Mouse (Mus musculus): Measurements from ENCODE around the gene Mroh3.

Gene Mroh3

DNA sequence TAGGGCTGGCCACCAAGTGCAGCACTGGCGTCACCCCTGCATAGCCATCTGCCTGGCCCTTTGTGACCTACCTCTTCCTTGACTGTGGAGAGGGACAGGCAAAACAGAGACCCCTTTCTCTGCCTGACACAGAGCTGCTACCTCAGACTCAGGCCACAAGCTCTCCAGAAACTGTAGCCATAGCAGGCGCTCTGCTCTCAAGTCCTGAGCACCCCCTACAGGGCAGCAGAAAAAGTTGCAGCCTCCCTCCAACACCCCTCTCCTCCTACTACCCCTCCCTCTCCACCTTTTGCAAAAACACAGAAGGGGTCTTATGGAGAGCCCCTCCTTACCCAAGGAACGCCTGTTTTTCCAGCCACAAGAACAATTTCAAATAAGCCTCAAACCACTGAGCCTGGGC, at the start of gene Mroh3:
Gene Mroh3 (minus strand): TSS at position 26 of the 400 bp plus-strand sequence.
- DNase-seq (ENCODE audit: low spot score in 2 of 2), result peak in 1 of 2 experiments; percentile 52

DNA sequence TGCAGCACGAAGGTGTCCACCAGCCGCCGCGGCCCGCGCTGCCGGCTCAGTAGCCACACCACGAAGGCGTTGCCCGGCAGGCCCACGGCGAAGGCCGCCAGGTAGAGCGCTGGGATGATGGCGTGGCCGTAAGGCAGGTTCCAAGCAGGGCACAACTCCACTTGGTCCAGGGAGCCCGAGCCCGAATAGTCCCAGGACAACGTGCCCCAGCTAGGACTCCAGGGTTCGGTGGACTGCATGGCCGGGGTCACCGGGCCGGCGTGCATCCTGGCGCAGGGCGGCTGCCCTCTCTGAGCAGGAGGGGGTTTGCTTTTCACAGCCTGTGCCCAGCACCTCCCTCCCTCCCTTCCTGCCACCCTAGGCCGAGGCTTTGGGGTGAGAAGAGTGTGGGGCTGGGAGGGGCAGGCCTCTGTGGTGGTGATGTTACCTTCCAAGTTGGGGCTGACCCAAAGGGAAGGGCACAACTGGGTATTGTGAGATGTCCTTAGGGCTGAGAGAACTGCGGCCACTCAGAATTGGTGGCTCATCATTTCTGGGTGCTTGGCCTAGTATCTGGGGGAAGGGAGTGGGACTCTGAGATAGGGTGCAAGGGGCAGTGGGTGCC, 48.1 kb upstream of the Mroh3 start, which contains the start of gene Gpr25:
Gene Gpr25 (minus strand): TSS at position 239 of the 604 bp plus-strand sequence.
- no peak for DNase-seq (ENCODE audit: low spot score in 2 of 2)

DNA sequence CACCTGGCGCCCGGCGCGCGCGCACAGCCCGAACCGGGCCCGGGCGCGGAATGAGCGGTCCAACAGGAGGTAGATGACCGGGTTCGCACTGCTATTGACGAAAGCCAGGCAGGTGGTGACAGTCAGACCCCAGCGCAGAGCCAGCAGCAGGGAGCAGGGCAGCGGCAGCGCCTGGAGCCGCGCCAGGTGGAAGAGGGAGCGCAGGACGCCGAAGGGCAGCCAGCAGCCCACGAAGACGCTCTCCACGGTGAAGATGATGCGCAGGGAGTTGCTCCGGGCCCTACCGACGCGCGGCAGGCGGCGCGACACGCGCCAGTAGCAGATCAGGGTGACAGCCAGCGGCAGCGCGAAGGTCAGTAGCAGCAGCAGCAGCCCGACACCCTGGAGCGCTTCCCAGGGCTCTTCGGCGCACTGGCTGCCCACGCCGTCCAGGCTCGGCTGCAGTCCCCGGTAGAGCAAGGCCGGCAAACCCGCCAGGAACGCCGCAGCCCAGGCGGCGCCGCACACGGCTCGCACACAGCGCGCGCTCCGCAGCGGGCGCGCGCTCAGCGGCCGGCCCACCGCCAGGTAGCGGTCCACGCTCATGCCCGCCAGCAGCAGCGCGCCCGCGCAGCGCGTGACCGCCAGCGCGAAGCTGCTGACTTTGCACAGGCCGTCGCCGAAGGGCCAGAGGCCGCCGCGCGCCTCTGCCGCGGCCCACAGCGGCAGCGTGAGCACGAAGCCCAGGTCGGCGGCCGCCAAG, 47.4 kb upstream of the Mroh3 start:
- peak; percentile 77 to 83 for DNase-seq (ENCODE audit: low spot score in 2 of 2)

DNA sequence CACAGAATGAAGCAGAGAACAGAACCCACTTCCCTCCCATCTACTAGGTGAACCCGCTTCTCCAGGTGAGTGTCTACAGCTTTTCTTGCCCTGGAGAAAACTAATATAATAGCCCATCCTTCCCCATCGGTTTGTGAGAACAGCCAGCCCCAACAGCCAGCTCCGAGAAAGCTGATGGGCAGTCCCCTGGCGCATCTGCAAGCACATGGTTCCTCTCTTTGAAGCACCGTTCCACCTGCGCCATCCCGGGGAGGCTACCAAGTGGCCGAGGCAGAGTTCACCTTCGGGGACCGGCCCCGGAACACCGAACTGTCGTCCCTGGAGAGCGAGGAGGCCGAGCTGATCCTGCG, 46.9 kb upstream of the Mroh3 start:
- DNase-seq (ENCODE audit: low spot score in 2 of 2), result no peak

DNA sequence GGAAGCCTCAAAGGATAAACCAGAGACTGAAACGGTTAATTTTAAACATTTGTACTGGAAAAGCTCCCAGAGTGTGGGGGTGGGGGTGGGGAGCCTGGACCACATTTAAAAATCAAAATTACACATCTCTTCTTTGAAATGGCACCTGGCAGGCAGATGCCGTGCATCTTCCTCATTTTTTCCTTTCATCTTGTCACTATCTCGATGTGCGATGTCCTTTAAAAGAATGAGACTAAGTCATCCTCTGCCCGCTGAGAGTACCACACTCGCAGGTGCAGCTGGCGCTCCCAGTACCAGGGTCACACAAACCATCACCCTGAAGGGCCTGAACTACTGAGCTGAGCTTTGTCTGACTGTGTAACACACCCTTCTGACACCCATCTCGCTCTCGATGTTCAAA, 45.9 kb upstream of the Mroh3 start:
- DNase-seq (ENCODE audit: low spot score in 2 of 2), result no peak

DNA sequence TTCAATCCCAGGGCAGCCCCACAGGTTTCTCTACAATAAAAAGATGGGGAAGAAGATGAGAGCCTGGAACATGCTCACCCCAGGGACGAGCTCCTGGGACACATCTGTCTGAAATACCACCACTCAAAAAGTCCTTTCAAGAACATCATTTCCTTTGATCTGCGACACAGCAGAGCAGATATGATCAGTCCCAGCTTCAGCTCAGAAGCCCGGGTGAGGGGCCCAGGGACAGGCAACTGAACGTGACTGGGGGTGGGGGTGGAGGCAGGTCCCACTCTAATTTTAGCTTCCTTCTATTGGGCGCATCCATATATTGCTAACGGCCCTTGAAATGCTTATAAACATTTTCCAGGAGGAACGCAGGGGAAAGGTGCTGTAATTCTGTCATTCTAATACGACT, 43.0 kb upstream of the Mroh3 start:
- no peak for DNase-seq (ENCODE audit: low spot score in 2 of 2)

DNA sequence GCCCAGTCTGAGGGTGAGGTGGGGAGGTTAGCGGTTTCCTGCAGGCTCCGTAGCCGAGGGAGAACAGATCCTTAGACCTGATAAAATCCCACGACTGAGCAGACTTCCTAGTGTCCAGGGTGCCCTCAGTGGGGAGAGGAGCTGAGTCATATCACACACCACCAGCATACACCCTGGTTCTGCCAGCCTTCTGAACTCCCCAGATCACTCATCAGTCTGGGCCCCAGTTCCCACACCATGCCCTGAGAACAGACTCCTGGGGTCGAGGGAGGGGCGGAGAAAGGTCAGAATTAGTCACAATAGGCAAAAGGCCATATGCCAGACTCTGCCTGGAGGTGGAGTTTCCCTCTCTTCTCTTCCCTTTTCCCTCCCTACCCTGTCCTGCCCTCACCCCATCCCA, 42.5 kb upstream of the Mroh3 start:
- no peak for DNase-seq (ENCODE audit: low spot score in 2 of 2)

DNA sequence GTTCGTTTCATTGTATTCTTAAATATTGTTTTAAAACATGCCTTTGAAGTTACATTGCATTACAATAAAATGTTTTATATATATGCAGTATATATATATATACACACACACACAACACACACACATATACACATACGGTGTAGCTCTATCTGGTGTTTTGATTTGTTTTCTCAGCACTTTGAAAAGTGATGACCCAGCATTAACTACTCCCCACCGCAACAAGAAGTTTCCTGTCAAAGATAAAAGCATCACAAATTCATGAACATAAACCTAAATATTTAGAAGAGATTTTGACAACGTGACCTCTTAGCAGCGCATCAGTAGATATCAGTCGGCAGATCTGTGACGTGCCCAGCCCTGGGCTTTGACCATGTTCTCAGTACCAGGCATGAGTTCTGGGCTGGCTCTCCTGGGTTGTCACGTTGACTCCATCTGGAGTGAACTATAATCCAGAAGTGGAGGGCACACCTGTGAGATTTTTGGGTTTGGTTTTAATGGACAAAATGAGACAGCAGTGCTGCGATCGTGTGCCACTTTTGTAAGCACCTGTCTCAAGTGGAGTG, 42.0 kb upstream of the Mroh3 start:
- DNase-seq (ENCODE audit: low spot score in 2 of 2), result no peak

DNA sequence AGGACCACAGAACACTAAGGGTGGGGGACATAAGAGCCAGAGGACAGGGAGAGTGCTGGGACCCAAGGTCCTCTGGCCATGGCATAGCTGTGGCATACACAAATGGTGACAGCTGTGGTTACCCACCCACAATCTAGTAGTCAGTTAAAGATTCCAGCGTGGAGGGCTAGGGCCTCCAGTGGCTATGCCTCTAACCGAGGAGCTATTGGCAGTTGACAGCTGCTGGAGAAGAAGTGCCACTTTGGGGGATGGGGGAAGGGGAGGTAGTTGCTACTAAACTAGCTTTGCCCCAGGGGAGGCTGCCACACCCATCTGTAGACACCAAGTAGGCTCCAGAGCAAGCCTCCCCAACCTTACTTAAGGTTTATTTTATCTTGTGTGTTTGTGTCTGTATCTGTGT, 40.8 kb upstream of the Mroh3 start:
- no peak for DNase-seq (ENCODE audit: low spot score in 2 of 2)

DNA sequence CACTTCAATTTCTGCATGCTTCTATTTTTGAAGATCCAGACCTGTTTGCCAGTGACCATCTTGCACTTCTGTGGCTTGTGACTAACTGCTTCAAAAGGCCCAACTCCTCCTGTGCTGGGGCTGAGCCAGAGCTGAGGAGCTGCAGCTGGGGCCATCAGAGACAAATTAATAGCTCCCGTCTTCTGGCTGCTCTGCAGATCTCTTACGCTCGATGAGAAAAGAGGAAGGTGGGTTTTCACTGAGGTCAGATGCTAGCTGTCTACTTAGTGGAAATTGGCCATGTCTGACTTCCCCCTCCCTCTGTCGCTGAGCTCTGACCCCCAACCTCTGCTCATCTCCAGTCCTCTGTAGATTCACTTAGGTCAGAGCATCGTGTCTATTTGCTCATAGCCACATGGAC, 37.0 kb upstream of the Mroh3 start:
- no peak for DNase-seq (ENCODE audit: low spot score in 2 of 2)

DNA sequence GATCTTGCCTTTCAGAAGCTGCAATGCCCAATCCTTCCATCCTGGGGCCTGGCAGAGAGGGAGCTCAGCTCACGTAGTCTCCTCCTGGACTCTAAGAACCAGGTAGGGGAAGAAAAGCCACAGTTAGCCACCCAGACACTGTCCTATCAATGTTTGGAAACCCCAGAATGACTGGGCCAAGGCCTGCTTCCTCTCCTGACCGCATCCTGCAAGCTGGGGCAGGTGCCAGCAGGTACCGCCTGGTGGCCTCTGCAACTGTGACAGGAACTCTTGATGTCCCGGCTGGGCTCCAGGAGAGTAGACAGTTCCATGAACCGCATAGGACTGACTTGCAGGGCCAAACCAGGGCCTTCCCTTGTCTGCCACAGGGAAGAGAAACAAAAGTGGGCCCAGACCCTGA, 34.8 kb upstream of the Mroh3 start:
- no peak for DNase-seq (ENCODE audit: low spot score in 2 of 2)

DNA sequence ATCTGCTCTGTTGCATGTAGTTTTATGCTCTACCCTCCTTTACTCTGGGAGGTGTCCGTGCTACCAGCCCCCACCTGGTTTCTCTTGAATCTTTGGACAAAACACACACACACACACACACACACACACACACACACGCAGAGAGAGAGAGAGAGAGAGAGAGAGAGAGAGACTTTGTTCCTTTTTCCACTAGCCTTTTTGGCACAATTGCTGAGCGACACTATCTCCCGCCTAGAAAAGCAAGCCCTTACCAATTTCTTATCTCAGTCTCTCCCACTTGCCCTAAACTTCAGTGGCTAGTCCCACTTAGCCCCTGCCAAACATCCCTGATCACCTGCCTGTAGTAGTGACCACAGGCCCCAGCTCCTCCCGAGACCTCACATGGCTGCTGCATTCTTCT, 31.8 kb upstream of the Mroh3 start:
- DNase-seq (ENCODE audit: low spot score in 2 of 2), result no peak

DNA sequence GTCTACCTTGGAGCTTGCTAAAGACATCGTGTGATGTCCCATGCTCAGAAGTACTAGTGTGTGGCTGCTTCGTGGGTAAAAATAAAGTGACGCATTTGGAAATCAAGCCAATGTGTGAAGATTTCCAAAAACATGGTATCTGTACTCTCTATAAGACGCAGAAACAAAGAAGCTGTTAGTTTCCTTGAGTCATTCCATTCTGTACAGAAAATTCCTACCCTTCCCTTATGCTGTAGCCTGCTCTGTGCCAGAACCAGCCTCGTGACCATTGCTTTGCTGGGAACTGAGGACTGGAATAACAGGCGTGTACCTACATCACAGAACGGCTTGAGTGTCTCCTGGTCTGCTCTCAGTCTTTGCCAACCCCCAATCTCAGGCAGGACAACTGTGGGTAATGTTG, 29.2 kb upstream of the Mroh3 start:
- DNase-seq (ENCODE audit: low spot score in 2 of 2), result peak in 1 of 2 experiments; percentile 29

DNA sequence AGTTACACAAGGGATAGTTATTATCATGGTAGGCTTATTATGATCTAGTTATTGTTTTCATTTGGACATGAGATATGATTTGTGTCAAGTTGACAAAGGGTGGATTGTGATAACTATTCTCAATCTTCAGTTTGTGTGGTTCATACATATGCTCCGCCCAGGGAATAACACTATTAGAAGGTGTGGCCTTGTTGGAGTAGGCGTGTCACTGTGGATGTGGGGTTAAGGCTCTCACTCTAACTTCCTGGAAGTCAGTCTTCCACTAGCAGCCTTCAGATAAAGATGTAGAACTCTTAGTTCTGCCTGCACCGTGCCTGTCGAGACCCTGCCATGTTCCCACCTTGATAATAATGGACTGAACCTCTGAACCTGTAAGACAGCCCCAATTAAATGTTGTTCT, 25.9 kb upstream of the Mroh3 start:
- no peak for DNase-seq (ENCODE audit: low spot score in 2 of 2)

DNA sequence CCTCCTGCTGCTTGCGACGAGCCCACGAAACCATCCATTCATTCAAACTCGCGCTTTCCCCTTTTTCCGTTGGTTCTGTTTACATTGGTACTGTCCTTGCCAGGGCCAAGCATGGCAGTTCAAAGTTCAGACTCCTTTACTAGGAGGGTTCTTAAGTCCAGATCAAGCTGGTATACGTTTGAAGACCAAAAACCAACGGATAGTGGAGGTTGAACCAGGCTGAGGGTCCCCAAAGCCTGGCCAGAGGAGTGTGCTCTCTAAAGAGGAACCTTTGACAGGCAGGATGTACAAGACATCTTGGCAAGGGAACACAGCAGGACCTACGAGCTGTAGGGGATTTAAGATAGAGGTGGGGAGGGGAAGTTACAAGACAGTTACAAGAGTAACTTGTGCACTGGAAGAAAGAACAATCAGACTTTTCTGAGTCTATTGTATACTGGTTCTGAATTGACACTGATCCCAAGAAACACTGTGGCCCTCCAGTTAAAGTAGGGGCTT, 22.0 kb upstream of the Mroh3 start:
- no peak for DNase-seq (ENCODE audit: low spot score in 2 of 2)

DNA sequence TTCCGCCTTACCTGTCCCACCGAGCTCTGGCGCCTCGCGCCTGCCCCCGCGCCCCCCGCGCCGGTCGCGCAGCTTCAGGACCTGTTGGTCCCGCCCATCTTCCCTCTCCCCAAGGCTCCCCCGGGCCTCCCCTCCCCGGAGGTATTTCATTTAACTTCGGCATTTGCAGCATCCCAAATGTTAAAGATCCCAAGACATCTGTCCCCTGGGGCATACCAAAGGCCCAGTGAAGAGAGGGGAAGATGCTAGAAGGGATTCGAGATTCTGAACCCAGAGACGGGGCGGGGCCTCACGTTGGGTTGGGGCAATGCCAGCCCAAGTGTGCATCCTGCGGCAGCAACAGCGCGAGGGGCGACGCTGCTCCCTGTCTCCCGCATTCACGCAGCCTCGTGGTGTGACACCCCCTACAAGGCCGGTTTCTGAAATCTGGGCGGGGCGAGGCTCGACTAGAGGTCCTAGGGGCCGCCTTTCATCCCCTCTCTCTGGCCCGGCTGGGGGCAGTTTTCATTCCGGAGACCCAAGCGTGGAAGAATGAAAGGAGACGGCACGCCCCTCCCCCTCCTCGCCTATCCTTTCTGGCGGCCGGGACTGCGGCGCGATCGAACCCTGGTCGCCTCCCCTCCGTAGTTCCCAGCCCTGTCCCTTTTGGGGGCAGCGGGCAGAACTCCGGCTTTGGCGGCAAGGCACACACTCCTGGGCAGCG, 21.4 kb upstream of the Mroh3 start, which contains the start of gene Inava:
Gene Inava (minus strand): TSS at position 373 of the 703 bp plus-strand sequence.
- peak; percentile 60 to 67 for DNase-seq (ENCODE audit: low spot score in 2 of 2)

DNA sequence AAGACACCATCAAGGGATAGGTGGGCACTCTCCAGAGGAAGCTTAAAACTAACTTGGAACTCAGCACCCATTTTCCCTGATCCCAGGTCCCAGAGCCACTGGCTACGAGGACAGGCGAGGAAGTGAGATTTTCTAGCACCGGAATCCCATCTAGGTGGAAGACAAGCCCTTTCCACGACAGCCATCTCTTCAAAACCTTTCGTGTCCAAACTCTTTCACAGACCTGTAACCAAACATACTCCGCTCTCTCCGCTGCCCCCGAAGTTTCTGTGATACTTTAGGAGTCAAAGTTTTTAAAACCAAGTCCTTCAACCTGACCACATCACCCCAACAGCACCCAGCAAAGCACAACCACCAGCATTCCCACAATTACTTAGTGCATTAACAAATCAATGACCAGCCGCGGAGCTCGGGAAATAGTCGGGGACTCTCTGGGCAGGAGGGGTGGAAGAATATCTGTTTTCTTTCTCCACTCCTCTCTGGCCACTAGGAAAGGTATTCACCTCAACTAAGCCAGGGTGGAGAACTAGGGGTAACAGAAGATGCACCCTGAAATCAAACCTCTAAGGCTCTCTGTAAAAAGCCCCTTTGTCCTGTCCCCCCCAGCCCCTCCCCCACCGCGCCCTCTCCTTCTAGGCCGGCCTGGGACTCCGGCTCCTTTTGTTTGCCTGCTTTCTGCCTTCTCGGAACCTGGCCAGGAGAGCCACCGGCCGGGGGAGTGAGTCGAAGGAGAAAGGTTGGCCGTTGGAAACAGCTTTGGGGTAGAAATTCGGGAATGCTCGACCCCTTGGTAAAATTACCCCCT, 20.6 kb upstream of the Mroh3 start:
- peak in 1 of 2 experiments; percentile 30 for DNase-seq (ENCODE audit: low spot score in 2 of 2)

DNA sequence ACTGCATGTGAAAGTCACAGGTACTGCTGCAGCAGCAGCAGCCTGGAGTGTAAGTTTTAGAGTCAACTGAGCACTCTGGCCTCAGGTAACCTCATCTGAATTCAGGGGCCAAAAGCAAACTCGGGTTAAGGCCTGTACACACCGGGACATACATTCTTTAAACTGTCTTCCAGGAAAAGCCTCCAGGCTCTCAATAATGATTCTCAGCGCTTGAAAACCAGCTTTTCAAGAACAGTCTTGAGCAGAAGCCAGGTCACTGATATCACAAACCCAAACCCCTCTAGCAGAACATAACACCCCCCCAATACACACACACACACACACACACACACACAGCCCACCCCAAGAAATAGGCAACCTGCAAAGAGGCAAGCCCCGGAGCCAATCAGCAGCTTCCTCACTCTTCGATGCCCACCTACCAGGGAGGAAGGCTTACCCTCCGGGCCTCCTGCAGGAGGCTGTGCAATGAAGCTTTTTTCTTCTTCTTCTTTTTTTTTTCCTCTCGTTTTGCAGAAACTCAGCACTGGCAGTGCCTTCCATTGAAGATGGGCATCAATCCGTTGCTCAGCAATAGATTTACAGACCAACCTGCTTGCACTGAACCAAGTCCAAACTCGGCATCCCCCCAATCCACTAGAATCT, 19.8 kb upstream of the Mroh3 start:
- DNase-seq (ENCODE audit: low spot score in 2 of 2), result peak in 1 of 2 experiments; percentile 28

DNA sequence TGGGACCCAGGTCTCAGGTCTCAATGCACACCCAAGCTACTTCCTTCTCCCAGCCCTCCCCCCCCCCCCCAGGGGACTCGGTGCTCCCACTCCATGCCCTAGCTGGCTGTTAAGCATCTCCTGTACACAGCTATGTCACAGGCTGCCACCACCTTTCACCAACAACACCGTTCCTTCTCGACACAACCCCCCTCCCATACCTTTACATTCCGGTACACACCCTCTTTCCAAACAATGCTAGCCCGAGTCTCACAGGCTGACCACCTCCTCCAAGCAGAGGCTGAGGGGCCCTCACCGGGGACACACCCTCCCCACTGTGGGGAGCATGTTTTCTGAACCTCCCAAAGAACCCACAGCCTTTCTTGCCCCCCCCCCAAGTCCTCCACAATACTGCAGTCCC, 19.0 kb upstream of the Mroh3 start:
- no peak for DNase-seq (ENCODE audit: low spot score in 2 of 2)

DNA sequence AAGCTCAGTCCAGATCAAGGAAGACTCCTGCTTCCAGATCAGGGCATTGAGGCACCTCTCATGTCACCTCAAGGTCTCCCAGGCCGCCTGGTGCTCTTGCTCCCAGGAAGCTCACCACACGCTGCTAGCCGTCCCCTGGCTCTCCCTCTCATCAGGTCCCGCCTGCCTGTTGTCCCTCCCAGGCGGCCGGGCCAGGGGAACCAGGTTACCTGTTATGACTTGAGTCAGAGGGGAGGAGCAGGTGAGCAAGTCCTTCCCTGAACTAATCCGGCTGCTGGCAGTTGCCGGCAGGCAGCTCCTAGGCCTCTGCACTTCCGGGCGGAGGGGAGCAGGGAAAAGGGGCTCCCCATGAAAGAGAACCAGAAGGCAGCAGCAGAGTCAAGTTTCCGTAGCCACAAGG, 17.6 kb upstream of the Mroh3 start:
- DNase-seq (ENCODE audit: low spot score in 2 of 2), result no peak

DNA sequence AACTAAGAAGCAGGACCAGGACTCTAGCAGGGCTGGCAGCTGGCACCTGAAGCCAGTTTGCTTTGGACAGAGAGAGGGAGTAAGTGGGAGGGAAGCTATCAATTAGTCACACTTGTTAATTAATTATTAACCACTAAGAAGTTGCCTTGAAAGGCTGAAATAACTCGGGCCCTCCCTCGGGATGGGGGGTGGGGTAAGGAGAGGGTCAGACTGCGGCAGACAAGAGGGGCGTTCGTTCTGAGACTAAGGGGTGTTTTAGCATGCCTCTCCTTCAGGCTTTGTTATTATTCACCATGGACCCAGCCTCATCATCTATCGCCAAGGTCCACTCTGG, 16.4 kb upstream of the Mroh3 start:
- no peak for DNase-seq (ENCODE audit: low spot score in 2 of 2)
